8 mouse cellular contexts compared by ENCODE assay signal in the genomic region with DNA sequence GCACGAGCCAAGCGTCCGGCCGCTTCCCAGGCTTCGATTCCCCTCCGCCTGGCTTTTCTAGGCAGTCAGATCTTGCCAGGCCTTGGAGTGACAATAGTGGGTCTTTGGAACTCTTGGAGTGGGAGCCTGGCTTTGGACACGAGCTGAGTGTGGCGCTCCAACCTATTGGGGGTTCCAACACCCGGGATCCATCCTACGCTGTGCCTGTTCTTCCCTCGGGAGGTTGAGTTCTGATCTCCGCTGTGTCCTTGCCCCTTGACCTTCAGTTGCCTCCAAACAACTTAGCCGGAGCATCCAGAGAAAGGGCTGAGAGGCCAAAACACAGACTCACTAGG. TPM values are rescaled to one million over a fixed set of nuclear protein-coding genes. Genes with fewer than 3 reads are reported as not detected.
DNase-seq lines count a peak whose midpoint lies in the region; ATAC-seq and TF ChIP-seq lines count a peak whose summit lies in the region.
"Had no signal": no experiment of that assay in that cellular context is flagged by ENCODE, and none has a peak within 500 bp of the region (broad histone marks: within the 10 kb centered on the region; RNA-seq: fewer than 3 reads in every experiment).

No protein-coding gene starts in this region.

- peak overlapping the region; percentile 59; the same call in 1 of the 2 replicates for H3K27ac ChIP-seq in lung, postnatal 0 days (ENCODE audit: low read length)
- no peak overlapping the region for H3K27ac ChIP-seq in forebrain, embryonic 15.5 days (replicated peaks)
- H3K27ac ChIP-seq in liver, embryonic 12.5 days: no peak overlapping the region
- peak overlapping the region; percentile 30; the same call in 1 of the 2 replicates for H3K27ac ChIP-seq in stomach, postnatal 0 days (replicated peaks)

- peak overlapping the region; percentile 68; the same call in 1 of the 2 replicates for H3K9ac ChIP-seq in lung, postnatal 0 days (replicated peaks; ENCODE audit: low read depth)
- H3K9ac ChIP-seq in forebrain, embryonic 15.5 days (replicated peaks): peak overlapping the region; percentile 51; the same call in 1 of the 2 replicates
- H3K9ac ChIP-seq in liver, embryonic 12.5 days: no peak overlapping the region
- H3K9ac ChIP-seq in stomach, postnatal 0 days (ENCODE audit: low read length): peak overlapping the region; percentile 85; the same call in 1 of the 2 replicates

- H3K27me3 ChIP-seq in lung, postnatal 0 days (replicated peaks; ENCODE audit: insufficient read depth, low read length): no peaks in the 10 kb centered on the region
- H3K27me3 ChIP-seq in forebrain, embryonic 15.5 days: peaks cover 44% of the 10 kb centered on the region
- H3K27me3 ChIP-seq in liver, embryonic 12.5 days (replicated peaks): peaks cover 89% of the 10 kb centered on the region
- H3K27me3 ChIP-seq in stomach, postnatal 0 days (ENCODE audit: control insufficient read depth, insufficient read depth, low read length): no peaks in the 10 kb centered on the region

- H3K4me2 ChIP-seq in lung, postnatal 0 days (replicated peaks; ENCODE audit: low read depth, low read length): peak overlapping the region; percentile 98
- peak overlapping the region; percentile 94 for H3K4me2 ChIP-seq in forebrain, embryonic 15.5 days (replicated peaks)
- H3K4me2 ChIP-seq in liver, embryonic 12.5 days: peak overlapping the region; percentile 69
- H3K4me2 ChIP-seq in stomach, postnatal 0 days (replicated peaks; ENCODE audit: low read depth): peak overlapping the region; percentile 97

- DNase-seq in lung, postnatal 0 days (ENCODE audit: low spot score): no peak
- DNase-seq in lung, postnatal 36 days: no peak
- DNase-seq in stomach, postnatal 0 days (ENCODE audit: low spot score): no peak
- no peak for DNase-seq in adrenal gland, adult 2 months
- DNase-seq in right cerebral cortex, postnatal 10 days (ENCODE audit: low spot score in 2 of 2): no peak
- DNase-seq: thymus, postnatal 25 days had no signal

- no peak for TF ChIP-seq CTCF in lung, postnatal 0 days (IDR thresholded peaks at IDR 0.05)
- TF ChIP-seq CTCF in stomach, postnatal 0 days (IDR thresholded peaks at IDR 0.05; ENCODE audit: low read depth): no peak

- H3K4me1 ChIP-seq in lung, postnatal 0 days (ENCODE audit: insufficient read depth, low read depth, low read length): peaks cover 9% of the 10 kb centered on the region
- peaks cover 20% of the 10 kb centered on the region for H3K4me1 ChIP-seq in forebrain, embryonic 15.5 days
- H3K4me1 ChIP-seq in liver, embryonic 12.5 days: no peaks in the 10 kb centered on the region
- H3K4me1 ChIP-seq in stomach, postnatal 0 days (replicated peaks; ENCODE audit: control insufficient read depth, insufficient read depth): peaks cover 10% of the 10 kb centered on the region

- no peaks in the 10 kb centered on the region; the same call in 1 of the 2 replicates for H3K9me3 ChIP-seq in lung, postnatal 0 days (ENCODE audit: low read length)
- no peaks in the 10 kb centered on the region for H3K9me3 ChIP-seq in forebrain, embryonic 15.5 days
- peaks cover 7% of the 10 kb centered on the region; the same call in 1 of the 2 replicates for H3K9me3 ChIP-seq in liver, embryonic 12.5 days (replicated peaks)
- H3K9me3 ChIP-seq in stomach, postnatal 0 days (ENCODE audit: control insufficient read depth, low read length): 0 out of 2 replicates have a peak, but pooled peaks cover 3% of the 10 kb centered on the region

- TF ChIP-seq EP300 in lung, postnatal 0 days (IDR thresholded peaks at IDR 0.05): no peak
- no peak for TF ChIP-seq EP300 in stomach, postnatal 0 days (optimal IDR thresholded peaks at IDR 0.05)

- H3K4me3 ChIP-seq in lung, postnatal 0 days (ENCODE audit: low read depth, low read length): peak overlapping the region; percentile 76
- peak overlapping the region; percentile 57 for H3K4me3 ChIP-seq in forebrain, embryonic 15.5 days
- H3K4me3 ChIP-seq in liver, embryonic 12.5 days: peak overlapping the region; percentile 51
- H3K4me3 ChIP-seq in stomach, postnatal 0 days (ENCODE audit: low read depth, low read length): peak overlapping the region; percentile 81

- peak; percentile 5; the same call in 1 of the 2 replicates for ATAC-seq in lung, postnatal 0 days
- no peak for ATAC-seq in forebrain, embryonic 15.5 days (replicated peaks)
- no peak for ATAC-seq in liver, embryonic 12.5 days
- no peak for ATAC-seq in stomach, postnatal 0 days (ENCODE audit: low FRiP score, low TSS enrichment)

- H3K36me3 ChIP-seq in lung, postnatal 0 days (ENCODE audit: insufficient read depth, low read length): no peaks in the 10 kb centered on the region
- no peaks in the 10 kb centered on the region for H3K36me3 ChIP-seq in forebrain, embryonic 15.5 days
- no peaks in the 10 kb centered on the region for H3K36me3 ChIP-seq in liver, embryonic 12.5 days
- H3K36me3 ChIP-seq in stomach, postnatal 0 days (ENCODE audit: control insufficient read depth, insufficient read depth, low read length): no peaks in the 10 kb centered on the region

- 36% methylated on average over 7 of the region's 13 CpGs for WGBS in lung, postnatal 0 days
- WGBS in forebrain, embryonic 15.5 days: 22% methylated on average over 13 of the region's 13 CpGs
- WGBS in liver, embryonic 12.5 days (ENCODE audit: insufficient replicate concordance): 33% methylated on average over 13 of the region's 13 CpGs
- WGBS in stomach, postnatal 0 days: 27% methylated on average over 13 of the region's 13 CpGs

RNA-seq across cellular contexts. Expression of gene Nbl1, which starts 0.4 kb away (rescaled TPM):
- polyA plus RNA-seq in lung, postnatal 0 days (2015; fragmentation: Nextera tagmentation; extraction: Ambion mirVana): 141 and 151 TPM in 2 replicates
- polyA plus RNA-seq in forebrain, embryonic 15.5 days (2015; fragmentation: Nextera tagmentation; extraction: Ambion mirVana): 23.5 and 24.6 TPM in 2 replicates
- polyA plus RNA-seq in liver, embryonic 12.5 days (2016; fragmentation: Nextera tagmentation; extraction: Ambion mirVana): 2.1 and 2.5 TPM in 2 replicates
- 53.6 and 58.9 TPM in 2 replicates for polyA plus RNA-seq in stomach, postnatal 0 days (2015; fragmentation: Nextera tagmentation; extraction: Ambion mirVana)
- total RNA-seq in adrenal gland, adult 2 months (2021): 10 to 100 TPM; 44.0 to 64.4 TPM
- polyA plus RNA-seq in adrenal gland, adult 2 months (2012; rRNA removed): 135 and 182 TPM in 2 replicates

RNA-seq across cellular contexts. Expression of gene Htr6, which starts 17.8 kb away (rescaled TPM):
- not detected in 2 replicates for polyA plus RNA-seq in lung, postnatal 0 days (2015; fragmentation: Nextera tagmentation; extraction: Ambion mirVana)
- polyA plus RNA-seq in forebrain, embryonic 15.5 days (2015; fragmentation: Nextera tagmentation; extraction: Ambion mirVana): 0.28 and 0.37 TPM in 2 replicates
- polyA plus RNA-seq in liver, embryonic 12.5 days (2016; fragmentation: Nextera tagmentation; extraction: Ambion mirVana): 0.10 TPM in 1 of 2 replicates, not detected in the other
- 0.05 TPM in 1 of 2 replicates, not detected in the other for polyA plus RNA-seq in stomach, postnatal 0 days (2015; fragmentation: Nextera tagmentation; extraction: Ambion mirVana)
- under 1 TPM; 0.14 to 0.41 TPM for total RNA-seq in adrenal gland, adult 2 months (2021)
- 1.1 and 1.3 TPM in 2 replicates for polyA plus RNA-seq in adrenal gland, adult 2 months (2012; rRNA removed)

RNA-seq across cellular contexts. Expression of gene Minos1, which starts 37.8 kb away (rescaled TPM):
- polyA plus RNA-seq in lung, postnatal 0 days (2015; fragmentation: Nextera tagmentation; extraction: Ambion mirVana): 474 and 487 TPM in 2 replicates
- polyA plus RNA-seq in forebrain, embryonic 15.5 days (2015; fragmentation: Nextera tagmentation; extraction: Ambion mirVana): 390 and 438 TPM in 2 replicates
- 401 and 406 TPM in 2 replicates for polyA plus RNA-seq in liver, embryonic 12.5 days (2016; fragmentation: Nextera tagmentation; extraction: Ambion mirVana)
- 569 and 588 TPM in 2 replicates for polyA plus RNA-seq in stomach, postnatal 0 days (2015; fragmentation: Nextera tagmentation; extraction: Ambion mirVana)
- 100 to 1,000 TPM; 333 to 412 TPM for total RNA-seq in adrenal gland, adult 2 months (2021)
- 26.7 and 38.9 TPM in 2 replicates for polyA plus RNA-seq in adrenal gland, adult 2 months (2012; rRNA removed)

Comparison
In these comparisons a context has a peak if more than half of its experiments do, and no peak if none do; other contexts are left out.
1. H3K27ac ChIP-seq: peak in lung, postnatal 0 days (single experiment) and stomach, postnatal 0 days (single experiment); none in forebrain, embryonic 15.5 days (single experiment) and liver, embryonic 12.5 days (single experiment).
2. Peak in every context shown above with its lines, with median percentiles within 50 percentile points of each other: H3K4me2 ChIP-seq and H3K4me3 ChIP-seq.